Mouse (Mus musculus): ENCODE results near the gene Pa2g4.
"Not testable (repeated sequence)": the region's sequence is repeated elsewhere in the genome, so short reads cannot be mapped to it uniquely, and the experiment has no call there.

Pa2g4 gene

GRCm38 (mm10) chr10:128565788-128566531 is at the start of gene Pa2g4:
Gene Pa2g4, minus strand, starts transcription at chr10:128565987.
- DNase-seq (ENCODE audit: low read depth) = peak; percentile 98

- DNase-seq (ENCODE audit: low read depth) = no peak
These were observed 49.1 kb upstream of the Pa2g4 start for GRCm38 (mm10) chr10:128614934-128615333.

GRCm38 (mm10) chr10:128613820-128614219 is 48.0 kb upstream of the Pa2g4 start:
- not testable (repeated sequence) for DNase-seq (ENCODE audit: low read depth)

DNA sequence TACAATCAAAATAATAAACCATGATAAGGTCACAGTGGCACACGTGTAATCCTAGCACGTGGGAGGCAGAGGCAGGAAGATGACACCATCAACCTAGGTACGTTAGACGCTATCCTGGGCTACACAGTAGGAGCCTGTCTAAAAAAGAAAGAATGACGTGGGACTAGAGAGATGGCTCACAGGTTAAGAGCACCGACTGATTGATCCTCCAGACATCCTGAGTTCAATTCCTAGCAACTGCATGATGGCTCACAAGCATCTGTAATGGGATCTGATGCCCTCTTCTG is 47.3 kb upstream of the Pa2g4 start:
- no peak for DNase-seq (ENCODE audit: low read depth)

- DNase-seq (ENCODE audit: low read depth) = peak; percentile 44
These were observed 46.8 kb upstream of the Pa2g4 start for GRCm38 (mm10) chr10:128612433-128613153.

GRCm38 (mm10) chr10:128606483-128606882 is 40.7 kb upstream of the Pa2g4 start:
- no peak for DNase-seq (ENCODE audit: low read depth)

DNA sequence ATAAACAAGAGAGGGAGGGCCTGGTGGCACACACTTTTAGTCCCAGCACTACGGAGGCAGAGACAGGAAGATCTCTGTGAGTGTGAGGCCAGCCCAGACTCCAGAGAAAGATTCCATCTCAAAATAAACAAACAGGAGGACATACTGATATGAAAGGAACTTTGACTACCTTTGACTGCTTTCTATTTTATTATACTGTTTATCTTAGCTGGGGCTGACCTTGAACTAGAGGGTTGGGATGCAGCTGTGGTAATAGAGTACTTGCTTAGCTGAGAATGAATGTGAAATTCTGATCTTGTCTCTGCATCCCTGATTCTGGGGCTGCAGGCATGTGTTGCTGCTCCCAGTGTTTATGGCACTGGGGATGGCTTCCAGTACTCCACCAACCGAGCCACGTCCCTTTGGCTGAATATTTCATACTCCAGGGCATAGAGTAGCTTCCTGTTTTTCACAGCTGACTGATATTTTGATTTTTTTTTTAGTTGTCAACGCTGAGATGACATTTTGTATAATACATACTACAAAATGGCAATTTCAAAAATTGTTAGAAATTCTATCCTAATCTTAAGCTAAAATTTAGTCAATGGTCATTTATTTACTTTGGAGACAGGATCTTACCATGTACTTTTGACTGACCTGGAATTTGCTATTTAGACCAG is 36.8 kb upstream of the Pa2g4 start:
- DNase-seq (ENCODE audit: low read depth) = no peak

GRCm38 (mm10) chr10:128601499-128601898 is 35.7 kb upstream of the Pa2g4 start:
- no peak for DNase-seq (ENCODE audit: low read depth)

- DNase-seq (ENCODE audit: low read depth) = no peak
These were observed 32.7 kb upstream of the Pa2g4 start for GRCm38 (mm10) chr10:128598476-128598875.

- no peak for DNase-seq (ENCODE audit: low read depth)
These were observed 27.0 kb upstream of the Pa2g4 start for GRCm38 (mm10) chr10:128592797-128593196.

GRCm38 (mm10) chr10:128591436-128591835 is 25.6 kb upstream of the Pa2g4 start:
- DNase-seq (ENCODE audit: low read depth) = no peak

- no peak for DNase-seq (ENCODE audit: low read depth)
These were observed 24.5 kb upstream of the Pa2g4 start for GRCm38 (mm10) chr10:128590193-128590690.

DNA sequence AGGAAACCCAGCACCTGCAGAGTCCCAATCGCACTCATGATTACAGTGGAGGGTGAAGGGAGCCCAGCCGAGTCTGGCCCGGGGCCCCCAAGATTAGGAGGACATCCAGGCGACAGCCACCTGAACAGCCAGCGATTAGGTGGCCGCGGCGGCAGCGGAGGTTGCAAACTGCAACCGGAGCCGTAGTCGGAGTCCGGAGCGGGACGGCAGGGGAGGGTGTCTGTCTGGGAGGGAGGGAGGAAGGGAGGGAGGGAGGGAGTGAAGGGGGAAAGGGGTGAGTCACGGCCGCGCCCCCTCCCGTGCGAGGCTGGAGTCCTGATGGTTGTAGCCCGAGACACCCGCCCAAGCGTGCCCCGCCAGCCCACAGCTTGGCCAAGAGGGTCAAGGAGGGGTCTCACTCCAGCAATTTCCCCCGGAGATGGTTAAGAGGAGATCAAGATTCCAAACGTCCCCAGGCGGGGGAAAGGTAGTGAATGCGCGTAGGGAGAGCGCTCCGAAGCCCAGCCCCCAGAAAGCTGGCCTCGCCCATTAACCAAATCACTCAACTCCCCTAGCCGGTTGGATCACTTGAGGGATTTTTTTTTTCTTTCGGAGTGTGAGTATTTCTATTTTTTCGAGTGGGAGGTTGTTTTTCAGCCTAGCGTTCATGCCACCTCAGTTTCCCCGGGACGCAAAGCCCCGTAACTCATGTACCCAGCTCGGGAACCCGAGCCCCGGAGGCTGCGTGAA is 23.8 kb upstream of the Pa2g4 start, which contains the start of gene Erbb3:
Erbb3 (minus strand) TSS at position 189 of the 729 bp plus-strand sequence.
- peak; percentile 21 for DNase-seq (ENCODE audit: low read depth)

DNA sequence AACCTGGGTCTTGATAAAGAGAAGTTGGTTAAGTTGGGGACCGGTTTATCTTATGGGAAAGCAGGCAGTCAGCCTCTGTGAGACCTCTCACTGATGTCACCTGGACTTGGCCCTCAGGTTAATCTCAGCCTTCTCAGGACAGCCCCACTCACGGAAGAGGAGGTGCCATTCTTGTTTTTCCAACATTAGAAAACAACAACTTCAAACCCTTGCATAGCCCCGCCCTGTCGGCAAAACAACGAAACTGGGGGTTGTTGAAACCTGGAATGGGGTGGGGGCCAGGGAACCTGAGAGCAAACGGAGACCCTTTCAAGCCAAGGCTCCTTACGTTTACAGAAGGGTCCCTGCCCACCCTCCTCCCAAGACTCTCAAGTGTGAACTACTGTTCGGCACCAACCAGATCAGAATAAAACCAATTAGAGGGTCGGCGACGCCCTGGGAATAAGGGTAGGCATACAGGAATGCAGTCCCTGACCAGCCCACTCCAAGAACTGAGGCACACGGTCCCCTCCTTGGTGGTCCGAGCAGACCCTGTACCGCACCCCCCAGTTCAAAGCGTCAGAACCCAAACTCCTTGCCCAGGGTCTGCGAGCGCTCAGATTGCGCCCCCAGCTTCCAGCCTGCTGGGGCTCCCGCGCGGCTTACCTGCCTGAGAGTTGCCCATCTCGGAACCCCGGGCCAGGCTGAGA is 23.1 kb upstream of the Pa2g4 start:
- no peak for DNase-seq (ENCODE audit: low read depth)

DNA sequence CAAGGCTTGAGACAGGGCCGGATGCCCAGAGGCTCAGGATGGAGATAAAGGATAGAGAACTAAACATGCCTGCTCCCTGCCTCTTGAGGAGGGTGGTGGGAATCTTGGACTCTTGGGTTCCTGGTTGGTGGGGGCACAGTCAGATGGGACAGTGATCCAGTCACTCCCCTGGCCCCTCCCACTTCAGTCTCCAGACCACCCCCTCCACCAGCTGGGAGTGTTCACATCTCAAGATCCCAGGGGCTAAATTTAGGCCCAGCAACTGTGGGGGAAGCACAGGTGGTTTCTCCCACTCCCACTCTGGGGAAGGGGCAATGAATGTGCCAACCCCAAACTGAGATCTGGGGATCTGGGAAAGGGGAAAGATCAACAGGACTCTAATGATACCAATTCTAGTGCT is 22.3 kb upstream of the Pa2g4 start:
- no peak for DNase-seq (ENCODE audit: low read depth)

DNA sequence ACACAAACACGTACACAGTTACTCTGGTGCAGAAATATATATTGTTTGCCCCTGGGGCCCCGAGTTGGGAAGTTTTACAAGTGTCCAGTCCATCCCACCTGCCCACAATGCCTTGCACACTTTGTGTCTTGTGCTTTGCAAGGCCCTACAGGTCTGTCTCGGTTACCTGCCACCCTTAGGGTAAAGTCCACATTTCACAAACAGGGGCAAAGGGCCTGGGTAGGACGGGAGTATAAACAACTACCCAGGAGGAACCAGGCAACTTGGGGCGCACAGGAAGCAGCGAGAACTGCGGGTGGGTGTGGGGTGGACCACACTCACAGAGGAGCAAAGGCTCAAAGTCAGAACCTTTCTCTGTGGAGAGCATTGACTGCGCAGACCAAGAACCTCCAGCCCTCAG is 21.9 kb upstream of the Pa2g4 start:
- no peak for DNase-seq (ENCODE audit: low read depth)

DNA sequence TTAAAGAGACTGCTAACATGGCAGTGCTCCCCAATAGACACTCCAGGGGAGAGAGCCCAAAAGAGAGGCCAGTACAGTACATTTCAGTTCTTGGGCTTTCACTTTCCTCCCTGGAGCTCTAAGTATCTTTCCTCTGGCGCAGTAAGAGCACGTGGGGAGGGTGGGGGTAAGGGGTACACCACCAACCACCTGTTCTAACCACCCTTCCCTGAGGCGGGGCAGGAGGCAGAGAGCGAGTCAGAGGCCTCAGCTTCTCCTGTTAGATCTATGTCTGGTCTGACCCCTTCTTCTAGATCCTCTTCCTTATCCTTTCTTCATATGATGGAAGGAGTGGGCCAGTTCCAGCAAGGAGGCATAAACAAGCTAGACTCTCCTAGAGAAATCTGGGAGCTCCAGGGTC is 21.3 kb upstream of the Pa2g4 start:
- no peak for DNase-seq (ENCODE audit: low read depth)

DNA sequence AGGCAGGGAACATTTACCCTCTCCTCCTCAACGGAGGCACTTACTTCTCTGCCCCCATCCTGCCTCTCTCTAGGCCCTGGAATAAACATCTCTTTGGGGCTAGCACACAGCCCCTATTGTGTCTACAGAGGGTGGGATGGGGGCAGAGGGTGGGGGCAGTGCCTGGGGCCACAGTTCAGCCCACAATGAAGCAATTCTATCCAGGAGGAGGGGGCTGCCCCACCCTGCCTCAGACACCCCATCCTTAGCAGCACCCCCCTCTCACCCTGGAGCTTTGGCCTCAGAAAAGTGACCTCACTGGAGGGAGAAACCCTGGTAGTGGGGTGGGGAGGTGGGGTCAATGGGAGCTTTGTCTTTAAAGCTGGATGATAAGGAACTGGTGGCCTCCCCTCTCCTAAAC is 20.8 kb upstream of the Pa2g4 start:
- DNase-seq (ENCODE audit: low read depth) = no peak

GRCm38 (mm10) chr10:128584386-128584785 is 18.6 kb upstream of the Pa2g4 start:
- no peak for DNase-seq (ENCODE audit: low read depth)

DNA sequence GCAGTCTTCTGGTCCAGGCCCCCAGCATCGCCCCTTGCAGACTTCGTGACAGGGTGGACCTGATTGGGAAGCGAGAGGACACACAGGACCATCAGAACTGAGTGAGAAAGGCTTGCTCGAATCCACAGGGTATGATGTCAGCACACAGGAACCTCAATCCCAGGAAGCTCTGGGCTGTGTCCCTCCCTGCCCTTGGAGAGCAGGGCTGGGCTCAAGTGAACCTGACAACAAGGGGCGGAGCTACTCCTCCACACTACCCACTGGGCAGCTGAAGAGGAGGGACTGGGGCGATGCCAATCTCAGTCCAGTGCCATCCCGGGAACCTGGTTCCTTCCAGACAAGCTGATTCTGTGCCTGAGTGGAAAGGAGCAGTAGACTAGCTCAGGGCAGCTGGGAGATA is 17.9 kb upstream of the Pa2g4 start:
- no peak for DNase-seq (ENCODE audit: low read depth)

DNA sequence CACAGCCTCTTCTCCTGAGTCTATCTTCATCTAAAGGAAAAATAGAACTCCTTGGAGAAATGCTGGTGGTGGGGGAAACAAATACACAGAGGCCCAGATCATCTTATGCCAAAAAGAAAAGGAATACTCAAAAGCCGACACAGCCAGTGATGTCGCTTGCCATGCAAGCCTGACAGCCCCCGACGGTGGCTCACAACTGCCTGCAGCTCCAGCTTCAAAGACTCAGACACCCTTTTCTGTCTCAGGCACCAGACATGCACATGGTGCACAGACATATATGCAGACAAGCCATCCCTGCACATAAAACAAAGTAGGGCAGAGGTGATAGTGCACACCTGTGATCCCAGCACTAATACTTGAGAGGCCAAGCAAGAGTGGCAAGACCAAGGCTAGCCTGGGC is 13.9 kb upstream of the Pa2g4 start:
- DNase-seq (ENCODE audit: low read depth) = no peak

GRCm38 (mm10) chr10:128579298-128579697 is 13.5 kb upstream of the Pa2g4 start:
- DNase-seq (ENCODE audit: low read depth) = no peak

Measured in fibroblast of lung, adult 2 months (primary cell).